Mouse (Mus musculus): ENCODE measurements around the gene Zmiz1. TPM values are rescaled to one million over a fixed set of nuclear protein-coding genes. Genes with fewer than 3 reads are reported as not detected.

Zmiz1 gene
- 47.5 and 57.0 TPM in 2 replicates for polyA plus RNA-seq (2014; fragmentation: Nextera tagmentation; extraction: Ambion mirVana)

- peak within 1 kb of the TSS; percentile 100 for H3K27ac ChIP-seq (ENCODE audit: low read depth, low read length)
- no peaks in the 10 kb centered on the region for H3K36me3 ChIP-seq (ENCODE audit: control insufficient read depth, insufficient read depth, low read length)
- peak; percentile 41 for ATAC-seq (ENCODE audit: low FRiP score)
- peak; percentile 94 for DNase-seq (ENCODE audit: low spot score)
- H3K4me1 ChIP-seq (replicated peaks; ENCODE audit: control insufficient read depth, insufficient read depth, low read length): peaks cover 22% of the 10 kb centered on the region
- peak within 1 kb of the TSS; percentile 100 for H3K9ac ChIP-seq (ENCODE audit: low read depth, low read length)
- peak within 1 kb of the TSS; percentile 99 for H3K4me3 ChIP-seq (ENCODE audit: low read depth, low read length)
- H3K9me3 ChIP-seq (ENCODE audit: control insufficient read depth, low read length): no peaks in the 10 kb centered on the region
- peak within 1 kb of the TSS; percentile 78 for H3K4me2 ChIP-seq (replicated peaks; ENCODE audit: low read depth, low read length)
- H3K27me3 ChIP-seq (ENCODE audit: control insufficient read depth, insufficient read depth, low read length): no peaks in the 10 kb centered on the region
- under 1% methylated on average over 42 of the region's 42 CpGs for WGBS
These were observed at the start of gene Zmiz1 for GRCm38 (mm10) chr14:25459016-25459393. Gene Zmiz1, plus strand, starts transcription at chr14:25459185.

- Histone ChIP-seq H3K9me3 (ENCODE audit: control insufficient read depth, low read length) (no peaks in the 10 kb centered on the region), H3K4me3 (ENCODE audit: low read depth, low read length) (no peak overlapping the region), H3K4me1 (replicated peaks; ENCODE audit: control insufficient read depth, insufficient read depth, low read length) (no peaks in the 10 kb centered on the region), H3K36me3 (ENCODE audit: control insufficient read depth, insufficient read depth, low read length) (no peaks in the 10 kb centered on the region), H3K27me3 (ENCODE audit: control insufficient read depth, insufficient read depth, low read length) (no peaks in the 10 kb centered on the region), H3K9ac (ENCODE audit: low read depth, low read length) (no peak overlapping the region), H3K27ac (ENCODE audit: low read depth, low read length) (no peak overlapping the region), H3K4me2 (replicated peaks; ENCODE audit: low read depth, low read length) (no peak overlapping the region)
- no peak for ATAC-seq (ENCODE audit: low FRiP score)
- no peak for DNase-seq (ENCODE audit: low spot score)
- WGBS: 88% methylated on average over 9 of the region's 9 CpGs
These were observed 47.0 kb upstream of the Zmiz1 start for GRCm38 (mm10) chr14:25411848-25412527.

- Histone ChIP-seq H3K9me3 (ENCODE audit: control insufficient read depth, low read length) (no peaks in the 10 kb centered on the region), H3K27ac (ENCODE audit: low read depth, low read length) (no peak overlapping the region), H3K36me3 (ENCODE audit: control insufficient read depth, insufficient read depth, low read length) (no peaks in the 10 kb centered on the region), H3K9ac (ENCODE audit: low read depth, low read length) (no peak overlapping the region), H3K4me1 (replicated peaks; ENCODE audit: control insufficient read depth, insufficient read depth, low read length) (no peaks in the 10 kb centered on the region), H3K4me3 (ENCODE audit: low read depth, low read length) (no peak overlapping the region), H3K27me3 (ENCODE audit: control insufficient read depth, insufficient read depth, low read length) (no peaks in the 10 kb centered on the region), H3K4me2 (replicated peaks; ENCODE audit: low read depth, low read length) (no peak overlapping the region)
- 97% methylated on average over 10 of the region's 10 CpGs for WGBS
- ATAC-seq (ENCODE audit: low FRiP score): no peak
- no peak for DNase-seq (ENCODE audit: low spot score)
These were observed 46.2 kb upstream of the Zmiz1 start for GRCm38 (mm10) chr14:25412811-25413210.

GRCm38 (mm10) chr14:25413510-25413909 is 45.5 kb upstream of the Zmiz1 start:
- H3K36me3 ChIP-seq (ENCODE audit: control insufficient read depth, insufficient read depth, low read length): no peaks in the 10 kb centered on the region
- ATAC-seq (ENCODE audit: low FRiP score): no peak
- WGBS: 61% methylated on average over 3 of the region's 3 CpGs

GRCm38 (mm10) chr14:25414115-25414514 is 44.9 kb upstream of the Zmiz1 start:
- Histone ChIP-seq H3K36me3 (ENCODE audit: control insufficient read depth, insufficient read depth, low read length) (no peaks in the 10 kb centered on the region), H3K9me3 (ENCODE audit: control insufficient read depth, low read length) (no peaks in the 10 kb centered on the region), H3K4me2 (replicated peaks; ENCODE audit: low read depth, low read length) (no peak overlapping the region), H3K4me1 (replicated peaks; ENCODE audit: control insufficient read depth, insufficient read depth, low read length) (no peaks in the 10 kb centered on the region), H3K27ac (ENCODE audit: low read depth, low read length) (no peak overlapping the region), H3K4me3 (ENCODE audit: low read depth, low read length) (no peak overlapping the region), H3K27me3 (ENCODE audit: control insufficient read depth, insufficient read depth, low read length) (no peaks in the 10 kb centered on the region), H3K9ac (ENCODE audit: low read depth, low read length) (no peak overlapping the region)
- 72% methylated on average over 4 of the region's 4 CpGs for WGBS
- ATAC-seq (ENCODE audit: low FRiP score): no peak
- no peak for DNase-seq (ENCODE audit: low spot score)

More at GRCm38 (mm10) chr14:25413510-25413909, 45.5 kb upstream of the Zmiz1 start:
- no peak overlapping the region for H3K27ac ChIP-seq (ENCODE audit: low read depth, low read length)
- no peak overlapping the region for H3K4me3 ChIP-seq (ENCODE audit: low read depth, low read length)
- no peak overlapping the region for H3K4me2 ChIP-seq (replicated peaks; ENCODE audit: low read depth, low read length)
- H3K9ac ChIP-seq (ENCODE audit: low read depth, low read length): no peak overlapping the region
- no peaks in the 10 kb centered on the region for H3K27me3 ChIP-seq (ENCODE audit: control insufficient read depth, insufficient read depth, low read length)
- no peaks in the 10 kb centered on the region for H3K9me3 ChIP-seq (ENCODE audit: control insufficient read depth, low read length)
- no peaks in the 10 kb centered on the region for H3K4me1 ChIP-seq (replicated peaks; ENCODE audit: control insufficient read depth, insufficient read depth, low read length)
- no peak for DNase-seq (ENCODE audit: low spot score)

- Histone ChIP-seq H3K27ac (ENCODE audit: low read depth, low read length) (no peak overlapping the region), H3K9ac (ENCODE audit: low read depth, low read length) (no peak overlapping the region), H3K4me3 (ENCODE audit: low read depth, low read length) (no peak overlapping the region), H3K4me2 (replicated peaks; ENCODE audit: low read depth, low read length) (no peak overlapping the region), H3K4me1 (replicated peaks; ENCODE audit: control insufficient read depth, insufficient read depth, low read length) (no peaks in the 10 kb centered on the region; the same call in 1 of the 2 replicates), H3K9me3 (ENCODE audit: control insufficient read depth, low read length) (no peaks in the 10 kb centered on the region), H3K27me3 (ENCODE audit: control insufficient read depth, insufficient read depth, low read length) (no peaks in the 10 kb centered on the region), H3K36me3 (ENCODE audit: control insufficient read depth, insufficient read depth, low read length) (no peaks in the 10 kb centered on the region)
- 70% methylated on average over 7 of the region's 7 CpGs for WGBS
- ATAC-seq (ENCODE audit: low FRiP score) (no peak), DNase-seq (ENCODE audit: low spot score) (no peak)
These were observed 38.8 kb upstream of the Zmiz1 start for GRCm38 (mm10) chr14:25420001-25420690.

- H3K4me3 ChIP-seq (ENCODE audit: low read depth, low read length): no peak overlapping the region
- ATAC-seq (ENCODE audit: low FRiP score) (no peak), DNase-seq (ENCODE audit: low spot score) (no peak)
- no peak overlapping the region; the same call in 1 of the 2 replicates for H3K9ac ChIP-seq (ENCODE audit: low read depth, low read length)
- no peak overlapping the region for H3K4me2 ChIP-seq (replicated peaks; ENCODE audit: low read depth, low read length)
- H3K4me1 ChIP-seq (replicated peaks; ENCODE audit: control insufficient read depth, insufficient read depth, low read length): no peaks in the 10 kb centered on the region; the same call in 1 of the 2 replicates
- 86% methylated on average over 1 of the region's 1 CpGs for WGBS
- H3K27me3 ChIP-seq (ENCODE audit: control insufficient read depth, insufficient read depth, low read length): no peaks in the 10 kb centered on the region
- H3K36me3 ChIP-seq (ENCODE audit: control insufficient read depth, insufficient read depth, low read length): no peaks in the 10 kb centered on the region
- peak overlapping the region; percentile 75 for H3K27ac ChIP-seq (ENCODE audit: low read depth, low read length)
- no peaks in the 10 kb centered on the region for H3K9me3 ChIP-seq (ENCODE audit: control insufficient read depth, low read length)
These were observed 38.0 kb upstream of the Zmiz1 start for GRCm38 (mm10) chr14:25420987-25421386.

GRCm38 (mm10) chr14:25421596-25422001 is 37.4 kb upstream of the Zmiz1 start:
- H3K27ac ChIP-seq (ENCODE audit: low read depth, low read length): peak overlapping the region; percentile 75
- no peaks in the 10 kb centered on the region for H3K9me3 ChIP-seq (ENCODE audit: control insufficient read depth, low read length)
- no peak overlapping the region for H3K9ac ChIP-seq (ENCODE audit: low read depth, low read length)
- ATAC-seq (ENCODE audit: low FRiP score): peak; percentile 87
- WGBS: 43% methylated on average over 13 of the region's 13 CpGs
- H3K4me3 ChIP-seq (ENCODE audit: low read depth, low read length): no peak overlapping the region
- no peak overlapping the region for H3K4me2 ChIP-seq (replicated peaks; ENCODE audit: low read depth, low read length)
- no peaks in the 10 kb centered on the region; the same call in 1 of the 2 replicates for H3K4me1 ChIP-seq (replicated peaks; ENCODE audit: control insufficient read depth, insufficient read depth, low read length)
- no peaks in the 10 kb centered on the region for H3K36me3 ChIP-seq (ENCODE audit: control insufficient read depth, insufficient read depth, low read length)
- DNase-seq (ENCODE audit: low spot score): peak; percentile 52
- no peaks in the 10 kb centered on the region for H3K27me3 ChIP-seq (ENCODE audit: control insufficient read depth, insufficient read depth, low read length)

GRCm38 (mm10) chr14:25422946-25423345 is 36.0 kb upstream of the Zmiz1 start:
- no peak for ATAC-seq (ENCODE audit: low FRiP score)
- no peaks in the 10 kb centered on the region for H3K9me3 ChIP-seq (ENCODE audit: control insufficient read depth, low read length)
- H3K27ac ChIP-seq (ENCODE audit: low read depth, low read length): no peak overlapping the region
- H3K4me3 ChIP-seq (ENCODE audit: low read depth, low read length): no peak overlapping the region
- no peaks in the 10 kb centered on the region; the same call in 1 of the 2 replicates for H3K4me1 ChIP-seq (replicated peaks; ENCODE audit: control insufficient read depth, insufficient read depth, low read length)
- H3K4me2 ChIP-seq (replicated peaks; ENCODE audit: low read depth, low read length): no peak overlapping the region
- no peaks in the 10 kb centered on the region for H3K36me3 ChIP-seq (ENCODE audit: control insufficient read depth, insufficient read depth, low read length)
- no peaks in the 10 kb centered on the region for H3K27me3 ChIP-seq (ENCODE audit: control insufficient read depth, insufficient read depth, low read length)
- no peak for DNase-seq (ENCODE audit: low spot score)
- no peak overlapping the region for H3K9ac ChIP-seq (ENCODE audit: low read depth, low read length)
- 96% methylated on average over 1 of the region's 1 CpGs for WGBS

All from hindbrain, embryonic 11.5 days (tissue).